Mouse (Mus musculus) T-helper 17 cell (primary cell): ENCODE measurements around the gene Tspan11.

Experiments
- in situ Hi-C, 2 experiments: fragments of 300-600 bp; cut with MboI, MseI; formaldehyde crosslinking; loops; 1 replicate in 1 of 2; 2 replicates in 1 of 2; pipeline ENCODE4 v1.15.1; 2025; ENCODE audit warnings: high pct_unique_total_duplicates in 2 of 2

The Tspan11 gene

GRCm38 (mm10) chr6:127887511-127888421, at the start of gene Tspan11:
Tspan11 (plus strand) TSS chr6:127887589.
- in situ Hi-C loops: no loop called here

- in situ Hi-C loops: no loop called here
These were observed 49.5 kb upstream of the Tspan11 start for GRCm38 (mm10) chr6:127837910-127838309.

GRCm38 (mm10) chr6:127839538-127839937, 47.9 kb upstream of the Tspan11 start:
- in situ Hi-C loops: no loop called here

- in situ Hi-C loops: no loop called here
These were observed 47.2 kb upstream of the Tspan11 start for GRCm38 (mm10) chr6:127840171-127840570.

- in situ Hi-C loops: no loop called here
These were observed 46.1 kb upstream of the Tspan11 start for GRCm38 (mm10) chr6:127841326-127841725.

- in situ Hi-C loops: no loop called here
These were observed 40.9 kb upstream of the Tspan11 start for GRCm38 (mm10) chr6:127846521-127846920.

GRCm38 (mm10) chr6:127849496-127849895, 37.9 kb upstream of the Tspan11 start:
- in situ Hi-C loops: no loop called here

- in situ Hi-C loops: no loop called here
These were observed 35.8 kb upstream of the Tspan11 start for GRCm38 (mm10) chr6:127851611-127852010.

- in situ Hi-C loops: no loop called here
These were observed 34.1 kb upstream of the Tspan11 start for GRCm38 (mm10) chr6:127853241-127853640.

- in situ Hi-C loops: no loop called here
These were observed 33.4 kb upstream of the Tspan11 start for GRCm38 (mm10) chr6:127853771-127854687.

- in situ Hi-C loops: no loop called here
These were observed 32.7 kb upstream of the Tspan11 start for GRCm38 (mm10) chr6:127854688-127855013.

- in situ Hi-C loops: no loop called here
These were observed 31.6 kb upstream of the Tspan11 start for GRCm38 (mm10) chr6:127855711-127856295.

- in situ Hi-C loops: no loop called here
These were observed 25.4 kb upstream of the Tspan11 start for GRCm38 (mm10) chr6:127861951-127862350.

- in situ Hi-C loops: no loop called here
These were observed 22.0 kb upstream of the Tspan11 start for GRCm38 (mm10) chr6:127865391-127865790.

- in situ Hi-C loops: no loop called here
These were observed 18.8 kb upstream of the Tspan11 start for GRCm38 (mm10) chr6:127868546-127868945.

GRCm38 (mm10) chr6:127869121-127869520, 18.3 kb upstream of the Tspan11 start:
- in situ Hi-C loops: no loop called here

GRCm38 (mm10) chr6:127870345-127871324, 16.8 kb upstream of the Tspan11 start:
- in situ Hi-C loops: no loop called here

GRCm38 (mm10) chr6:127871436-127871835, 16.0 kb upstream of the Tspan11 start:
- in situ Hi-C loops: no loop called here

- in situ Hi-C loops: no loop called here
These were observed 14.8 kb upstream of the Tspan11 start for GRCm38 (mm10) chr6:127872581-127872980.

- in situ Hi-C loops: no loop called here
These were observed 11.5 kb upstream of the Tspan11 start for GRCm38 (mm10) chr6:127875883-127876282.

- in situ Hi-C loops: no loop called here
These were observed 11.0 kb upstream of the Tspan11 start for GRCm38 (mm10) chr6:127876436-127876835.
